Mouse (Mus musculus) NIH3T3 (cell line): ENCODE measurements around the gene Pitpnm2.

ENCODE experiments used
- DNase-seq: peaks from one replicate; pipeline ENCODE4 v3.0.0-alpha.2; 2012; ENCODE audit warnings: low read depth

Gene Pitpnm2

GRCm38 (mm10) chr5:124247986-124248626, 1.5 kb downstream of the Pitpnm2 start:
- DNase-seq: no peak

GRCm38 (mm10) chr5:124247296-124247695, 2.3 kb downstream of the Pitpnm2 start:
- DNase-seq: no peak

DNA sequence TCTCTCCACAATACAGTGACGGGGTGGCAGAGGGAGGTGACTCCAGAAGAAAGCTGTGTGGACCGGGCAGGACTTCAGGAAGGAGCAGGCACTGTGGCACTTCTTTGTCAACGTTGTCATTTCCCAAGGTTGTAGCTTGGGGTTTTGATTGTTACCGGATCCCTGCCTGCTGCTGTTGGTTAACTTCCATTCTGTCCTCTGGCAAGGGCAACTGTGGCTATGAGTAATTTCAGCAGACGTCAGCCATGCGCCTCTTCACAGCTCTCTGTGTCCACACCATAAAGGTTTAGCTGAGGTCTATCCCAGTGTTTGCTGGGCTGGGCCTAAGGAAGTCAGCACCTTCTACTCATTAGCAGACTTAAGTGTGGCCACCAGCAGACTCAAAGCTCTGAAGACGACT, 4.7 kb downstream of the Pitpnm2 start:
- no peak for DNase-seq

- DNase-seq: no peak
Observed at GRCm38 (mm10) chr5:124244449-124244848, 5.1 kb downstream of the Pitpnm2 start.

DNA sequence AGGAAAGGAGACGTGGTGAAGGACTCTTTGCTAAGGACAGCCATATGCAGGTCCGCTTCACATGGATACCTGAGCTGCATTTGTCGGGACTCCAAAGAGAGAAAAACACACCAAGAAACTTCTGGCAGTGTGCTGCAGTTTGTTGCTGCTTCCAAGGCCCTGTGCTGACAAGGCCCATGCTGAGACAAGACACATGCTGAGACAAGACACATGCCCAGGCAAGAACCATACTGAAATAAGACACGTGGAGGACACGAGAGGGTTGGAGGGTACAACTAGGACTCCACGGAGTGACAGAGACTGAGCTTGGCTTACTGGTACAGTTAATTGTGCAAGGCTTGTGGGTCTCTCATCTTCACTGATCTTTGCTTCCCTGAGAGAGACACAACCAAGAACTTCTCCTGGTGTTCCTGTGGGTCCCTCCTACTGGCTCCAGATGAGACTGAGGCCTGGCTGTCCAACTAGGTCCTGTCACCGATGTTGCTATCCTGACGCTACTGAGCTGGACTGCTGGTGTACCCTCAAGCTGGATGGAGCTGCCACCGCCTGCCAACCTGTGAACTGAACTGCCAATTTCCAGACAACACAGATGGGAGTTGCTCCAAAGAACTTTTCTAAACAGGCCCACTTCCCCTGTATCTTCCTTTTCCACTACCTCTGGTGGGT, 6.2 kb downstream of the Pitpnm2 start:
- DNase-seq: no peak

GRCm38 (mm10) chr5:124241686-124242444, 7.7 kb downstream of the Pitpnm2 start:
- no peak for DNase-seq

- no peak for DNase-seq
Observed at GRCm38 (mm10) chr5:124240841-124241685, 8.5 kb downstream of the Pitpnm2 start.

- DNase-seq: no peak
Observed at GRCm38 (mm10) chr5:124236180-124236579, 13.4 kb downstream of the Pitpnm2 start.

DNA sequence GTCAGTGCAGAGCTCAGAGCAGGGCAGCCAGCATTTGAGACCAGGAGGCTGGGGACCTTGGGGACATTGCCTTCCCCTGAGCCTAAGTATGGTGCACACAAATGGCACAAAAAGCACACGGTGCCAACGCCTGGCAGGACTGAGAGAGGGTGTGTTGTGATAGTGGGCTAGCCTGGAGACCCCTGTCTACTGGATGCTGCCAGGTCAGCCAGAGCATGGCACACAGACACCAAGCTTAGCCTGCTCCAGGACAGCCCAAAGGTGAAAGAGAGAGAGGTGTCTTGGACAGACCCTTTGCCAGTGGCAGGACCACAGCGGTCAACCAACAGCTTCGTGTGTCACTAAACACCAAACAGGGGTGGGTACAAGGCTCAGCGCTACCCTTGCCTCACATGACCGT, 14.8 kb downstream of the Pitpnm2 start:
- no peak for DNase-seq

- DNase-seq: no peak
Observed at GRCm38 (mm10) chr5:124233874-124234661, 15.5 kb downstream of the Pitpnm2 start.

DNA sequence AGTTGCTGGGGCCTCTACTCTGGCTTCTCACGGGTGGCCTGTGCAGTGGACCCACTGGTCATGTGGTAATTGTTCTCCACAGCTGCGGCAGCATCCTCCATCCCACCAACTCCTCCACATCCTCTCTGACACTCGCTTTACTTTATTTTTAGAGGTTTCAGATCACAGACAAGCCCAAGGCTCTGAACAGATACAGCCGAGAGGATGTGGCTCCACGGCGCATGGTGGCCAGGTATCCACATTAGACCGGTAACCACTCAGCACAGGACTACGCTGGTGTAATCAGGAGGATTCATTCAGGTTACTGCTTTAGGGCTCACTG, 16.5 kb downstream of the Pitpnm2 start:
- no peak for DNase-seq

DNA sequence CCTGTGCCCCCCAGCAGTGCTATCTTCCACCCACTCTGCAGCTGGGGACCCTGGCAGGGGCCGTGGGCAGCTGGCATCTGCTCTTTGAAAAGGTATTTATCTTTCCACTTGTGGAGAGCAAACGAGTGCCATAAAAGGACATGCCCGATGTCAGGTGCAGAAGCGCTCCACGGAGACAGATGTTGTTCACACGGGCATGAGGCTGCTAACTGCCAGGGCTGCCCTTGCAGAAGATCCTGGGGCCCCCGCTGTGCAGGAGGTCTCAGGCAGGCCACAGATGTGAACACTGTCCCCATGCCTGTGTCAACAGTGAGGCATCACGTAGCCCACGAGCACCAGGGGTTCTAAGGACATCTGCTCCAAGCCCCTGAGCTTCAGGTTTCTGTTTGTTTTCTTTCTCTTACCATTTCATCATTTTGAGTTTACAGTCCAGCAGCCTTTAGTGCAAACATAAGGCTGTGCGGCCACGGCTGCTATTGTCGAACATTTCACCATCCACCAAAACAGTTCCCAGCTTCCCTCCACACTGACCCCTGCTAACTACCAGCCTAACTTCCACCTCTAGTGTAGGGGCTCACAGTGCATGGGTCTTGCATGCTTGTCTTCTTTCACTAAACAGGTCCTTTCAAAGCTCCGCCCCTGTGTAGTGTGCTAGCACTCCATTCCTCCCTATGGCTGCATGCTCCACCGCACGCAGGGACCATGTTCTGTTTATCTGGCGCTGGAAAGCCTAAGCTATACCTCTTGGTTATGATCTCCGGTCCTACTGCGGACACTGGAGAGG, 17.0 kb downstream of the Pitpnm2 start:
- no peak for DNase-seq

- no peak for DNase-seq
Observed at GRCm38 (mm10) chr5:124230461-124230860, 19.1 kb downstream of the Pitpnm2 start.

GRCm38 (mm10) chr5:124227193-124227592, 22.4 kb downstream of the Pitpnm2 start:
- DNase-seq: peak; percentile 63

DNA sequence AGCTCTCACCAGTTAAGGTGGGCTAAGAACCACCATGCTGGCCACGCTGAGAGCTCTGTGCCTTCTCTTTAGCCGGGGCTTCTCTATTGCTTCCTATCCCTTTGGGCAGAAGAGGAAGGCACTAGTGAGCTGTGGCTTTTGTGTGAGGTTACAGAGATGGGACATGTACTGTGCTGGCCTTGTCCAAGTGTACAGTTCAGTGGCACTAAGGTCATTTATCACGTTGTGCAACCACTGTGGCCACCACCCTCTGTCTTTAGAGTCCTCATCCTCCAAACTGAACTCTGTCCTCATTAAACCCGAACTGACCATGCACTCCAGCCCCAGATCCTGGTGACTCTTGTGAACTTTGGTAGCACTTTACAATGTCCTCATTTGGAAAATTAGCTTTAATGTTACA, 23.1 kb downstream of the Pitpnm2 start:
- no peak for DNase-seq

DNA sequence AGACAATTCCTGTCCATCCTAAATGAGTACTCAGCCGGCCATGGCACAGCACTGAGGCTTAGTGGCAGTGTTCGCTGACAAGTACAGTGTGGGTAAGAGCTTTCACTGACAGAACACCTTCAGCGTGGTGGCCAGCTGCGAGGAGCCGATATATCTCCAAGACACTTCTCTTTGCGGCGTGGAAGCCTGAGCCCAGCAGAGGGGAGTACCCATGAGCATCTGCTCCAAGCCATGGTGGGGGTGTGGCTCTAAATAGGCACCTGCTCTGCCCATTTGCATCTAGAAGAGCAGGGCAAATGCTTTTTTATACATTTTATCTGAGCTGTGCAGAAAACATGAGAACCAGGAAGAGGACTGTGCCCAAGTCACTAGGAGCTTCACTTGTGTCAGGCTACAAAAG, 23.7 kb downstream of the Pitpnm2 start:
- DNase-seq: no peak

- DNase-seq: no peak
Observed at GRCm38 (mm10) chr5:124224321-124225092, 25.1 kb downstream of the Pitpnm2 start.

DNA sequence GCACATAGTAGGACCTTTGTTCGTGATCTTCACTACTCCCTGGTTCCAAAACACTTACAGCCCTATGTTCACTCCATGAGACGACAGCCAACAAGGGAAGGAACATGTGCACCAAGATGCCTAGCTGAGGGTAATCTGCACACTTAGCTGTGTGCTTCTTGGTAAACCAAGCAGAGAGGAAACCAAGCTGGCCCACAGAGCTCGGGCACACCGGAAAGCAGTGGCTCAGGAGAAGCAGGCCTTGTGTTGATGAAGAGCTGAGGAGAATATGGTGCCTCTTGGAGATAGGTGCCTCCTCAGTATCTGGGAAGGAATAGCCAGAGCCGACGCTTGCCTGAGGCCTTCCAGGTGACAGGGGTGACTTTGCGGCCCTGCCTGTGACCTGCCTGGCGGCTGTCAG, 26.0 kb downstream of the Pitpnm2 start:
- DNase-seq: no peak

- peak; percentile 25 for DNase-seq
Observed at GRCm38 (mm10) chr5:124222696-124223095, 26.9 kb downstream of the Pitpnm2 start.

DNA sequence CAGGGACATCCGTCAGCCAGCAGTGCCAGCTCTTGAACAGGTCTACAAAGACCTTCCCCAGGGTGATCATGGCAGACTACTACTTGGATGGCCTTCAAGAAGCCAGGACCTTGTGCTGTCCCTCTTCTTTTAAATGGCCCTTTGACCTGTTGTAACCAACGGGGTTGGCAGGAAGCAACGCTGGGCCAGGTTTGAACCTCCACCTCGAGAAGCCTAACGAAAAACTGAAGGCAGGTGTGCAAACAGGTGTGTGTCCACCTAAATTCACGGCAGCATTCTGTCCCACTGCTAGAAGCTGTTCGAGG, 27.9 kb downstream of the Pitpnm2 start:
- DNase-seq: no peak
